ENCODE assay signal across 27 mouse cellular contexts in the genomic region with DNA sequence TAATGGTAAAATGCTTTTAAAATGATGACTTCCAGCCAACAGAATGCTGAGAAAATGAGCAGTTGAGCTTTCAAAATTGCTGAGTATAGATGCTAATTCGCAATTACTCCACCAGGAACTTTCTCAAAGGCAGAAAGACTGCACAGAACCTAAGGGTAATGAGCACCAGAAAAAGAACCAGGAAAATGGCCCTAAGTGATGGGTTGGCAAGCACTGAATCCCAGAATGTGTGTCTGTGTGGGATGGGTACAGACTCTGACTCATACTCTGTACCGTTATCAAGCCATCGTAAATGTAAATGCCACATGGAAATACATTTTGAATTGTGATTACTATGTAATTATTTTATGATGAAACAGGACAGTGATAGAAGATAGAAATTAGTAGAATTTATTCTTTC.
A peak's percentile ranks its signal among the peaks of the same experiment; 100 is the strongest.
DNase-seq lines count a peak whose midpoint lies in the region; TF ChIP-seq lines count a peak whose summit lies in the region.
"Had no signal": no experiment of that assay in that cellular context is flagged by ENCODE, and none has a peak within 500 bp of the region (broad histone marks: within the 10 kb centered on the region; RNA-seq: fewer than 3 reads in every experiment).

No protein-coding gene starts in this region.

- H3K27me3 ChIP-seq in cerebellum, adult 2 months (ENCODE audit: control insufficient read depth, insufficient read depth, low read length) = no peaks in the 10 kb centered on the region
- H3K27me3 ChIP-seq: embryonic facial prominence, embryonic 13.5 days; hindbrain, embryonic 15.5 days; liver, embryonic 12.5 days; megakaryocyte, embryonic 14.5 days; midbrain, embryonic 12.5 days; neural tube, embryonic 12.5 days; Patski had no signal

- no peak for TF ChIP-seq CTCF in cerebellum, adult 2 months (IDR thresholded peaks at IDR 0.05; ENCODE audit: borderline replicate concordance, insufficient read depth, low read depth, low read length)

- no peak for TF ChIP-seq POLR2A in cerebellum, adult 2 months (IDR thresholded peaks at IDR 0.05; ENCODE audit: borderline replicate concordance, insufficient read depth, low read length)

- H3K4me1 ChIP-seq in cerebellum, adult 2 months (ENCODE audit: control insufficient read depth, insufficient read depth, low read length) = no peaks in the 10 kb centered on the region
- H3K4me1 ChIP-seq: embryonic facial prominence, embryonic 13.5 days; forebrain, embryonic 10.5 days; hindbrain, embryonic 10.5 days; hindbrain, embryonic 15.5 days; liver, embryonic 12.5 days; megakaryocyte, embryonic 14.5 days; midbrain, embryonic 12.5 days; neural tube, embryonic 12.5 days had no signal

- H3K4me3 ChIP-seq in cerebellum, adult 2 months (replicated peaks; ENCODE audit: insufficient read depth, low read depth, low read length) = no peak overlapping the region
- H3K4me3 ChIP-seq: embryonic facial prominence, embryonic 13.5 days; forebrain, embryonic 10.5 days; hindbrain, embryonic 10.5 days; hindbrain, embryonic 15.5 days; liver, embryonic 12.5 days; megakaryocyte, embryonic 14.5 days; midbrain, embryonic 12.5 days; myocyte; neural tube, embryonic 12.5 days had no signal

- DNase-seq in frontal cortex, adult 2 months (ENCODE audit: extremely low spot score in 1 of 2, low spot score in 1 of 2) = peak; percentile 15 to 72
- DNase-seq in frontal cortex, postnatal 10 days (ENCODE audit: low spot score in 2 of 2) = no peak
- peak; percentile 32 for DNase-seq in left cerebral cortex, adult 11 months (ENCODE audit: low spot score)
- DNase-seq in left cerebral cortex, postnatal 4 days = no peak
- DNase-seq in layer of hippocampus, adult 9-11 months = peak; percentile 33
- peak; percentile 18 to 84 for DNase-seq in left cerebral cortex, postnatal 25 days (ENCODE audit: low spot score in 2 of 2)
- no peak for DNase-seq in cerebellum, postnatal 36 days
- no peak for DNase-seq in cerebellum, adult 2 months
- DNase-seq: adrenal gland, postnatal 10 days; cerebellum, adult 11 months; cerebellum, adult 9-11 months; gastrocnemius, postnatal 10 days; heart, postnatal 14 days; kidney, adult 11 months; kidney, postnatal 14 days; liver, postnatal 0 days; lung, postnatal 4 days had no signal

- intact Hi-C loops in left cerebral cortex, postnatal 4 days (cut with DNase I) = no loop called here
- intact Hi-C loops in left cerebral cortex, postnatal 25 days (cut with DNase I) = loop anchor here (5.0 kb wide), 1 partner anchor 86 kb away; no protein-coding TSS in a partner anchor

- no peak overlapping the region for H3K27ac ChIP-seq in cerebellum, adult 2 months (ENCODE audit: insufficient read depth, low read length)
- H3K27ac ChIP-seq: embryonic facial prominence, embryonic 13.5 days; forebrain, embryonic 10.5 days; hindbrain, embryonic 10.5 days; hindbrain, embryonic 15.5 days; liver, embryonic 12.5 days; midbrain, embryonic 12.5 days; neural tube, embryonic 12.5 days had no signal

- 95% methylated on average over 3 of the region's 3 CpGs for WGBS in cerebellum, adult 2 months

Comparison
In these comparisons a context has a peak if more than half of its experiments do, and no peak if none do; other contexts are left out.
1. DNase-seq: peak in frontal cortex, adult 2 months (2 of 2), left cerebral cortex, adult 11 months (single experiment), layer of hippocampus, adult 9-11 months (single experiment) and left cerebral cortex, postnatal 25 days (2 of 2); none in frontal cortex, postnatal 10 days (0 of 2), left cerebral cortex, postnatal 4 days (single experiment), cerebellum, postnatal 36 days (0 of 2) and cerebellum, adult 2 months (0 of 2).